Mouse (Mus musculus) CD4-positive naive resting alpha-beta T cell, adult 76 days (primary cell): ENCODE data around the gene Arhgef39. TPM values are rescaled to one million over a fixed set of nuclear protein-coding genes. Genes with fewer than 3 reads are reported as not detected.

Experiments
- total RNA-seq: library from RNA; stranded (reverse); gene quantifications from one replicate; pipeline ENCODE4 v1.2.4, GENCODE M21; 2023

Arhgef39 gene
- total RNA-seq, result 3.0 TPM

GRCm38 (mm10) chr4:43499407-43500333 is at the start of gene Arhgef39:
Arhgef39 (minus strand) TSS chr4:43499695.

GRCm38 (mm10) chr4:43506536-43507185 is 7.2 kb upstream of the Arhgef39 start, which contains the start of gene Car9:
Car9 (plus strand) TSS chr4:43506966.

GRCm38 (mm10) chr4:43492821-43493185 is 6.7 kb downstream of the Arhgef39 start, which contains the start of gene Ccdc107:
Ccdc107 (plus strand) TSS chr4:43492900.

GRCm38 (mm10) chr4:43483535-43484091 is 15.9 kb downstream of the Arhgef39 start, which contains the start of gene Sit1:
Sit1 (minus strand) TSS chr4:43483734.

GRCm38 (mm10) chr4:43454041-43454836 is 45.3 kb downstream of the Arhgef39 start, which contains the start of gene Cd72:
Cd72 (minus strand) TSS chr4:43454628.

Other genes with a start within 250 kb of the Arhgef39 start
- gene Atp8b5, start 232.5 kb downstream of the Arhgef39 start, total RNA-seq, result not detected
- 0.59 TPM for gene Rusc2, start 117.7 kb downstream of the Arhgef39 start, total RNA-seq
- gene Fam166b, start 70.6 kb downstream of the Arhgef39 start, total RNA-seq, result not detected
- 35.3 TPM for gene Tesk1, start 57.8 kb downstream of the Arhgef39 start, total RNA-seq
- gene Cd72, start 45.1 kb downstream of the Arhgef39 start, total RNA-seq, result 48.5 TPM
- 60.7 TPM for gene Sit1, start 16.0 kb downstream of the Arhgef39 start, total RNA-seq
- 21.2 TPM for gene Ccdc107, start 6.8 kb downstream of the Arhgef39 start, total RNA-seq
- not detected for gene Car9, start 7.3 kb upstream of the Arhgef39 start, total RNA-seq
- not detected for gene Tpm2, start 24.1 kb upstream of the Arhgef39 start, total RNA-seq
- gene Creb3, start 62.6 kb upstream of the Arhgef39 start, total RNA-seq, result 73.3 TPM
- gene Tln1, start 63.0 kb upstream of the Arhgef39 start, total RNA-seq, result 270 TPM
- 34.1 TPM for gene Rgp1, start 79.0 kb upstream of the Arhgef39 start, total RNA-seq
- 26.5 TPM for gene Gba2, start 79.2 kb upstream of the Arhgef39 start, total RNA-seq
- not detected for gene Msmp, start 84.8 kb upstream of the Arhgef39 start, total RNA-seq
- gene Npr2, start 132.2 kb upstream of the Arhgef39 start, total RNA-seq, result not detected
- 0.62 TPM for gene Spag8, start 153.9 kb upstream of the Arhgef39 start, total RNA-seq
- 17.1 TPM for gene Hint2, start 156.8 kb upstream of the Arhgef39 start, total RNA-seq
- gene Tmem8b, start 169.3 kb upstream of the Arhgef39 start, total RNA-seq, result 4.6 TPM
- not detected for gene Fam221b, start 169.4 kb upstream of the Arhgef39 start, total RNA-seq
- not detected for gene Olfr70, start 201.1 kb upstream of the Arhgef39 start, total RNA-seq
- gene Olfr71, start 210.6 kb upstream of the Arhgef39 start, total RNA-seq, result not detected
- gene Hrct1, start 227.5 kb upstream of the Arhgef39 start, total RNA-seq, result not detected
- not detected for gene Spaar, start 230.3 kb upstream of the Arhgef39 start, total RNA-seq